Mouse (Mus musculus): Measurements from ENCODE around the gene Fbxo17.

GRCm38 (mm10) chr7:28714667-28715066, 1.9 kb upstream of the Fbxo17 start:
- TF ChIP-seq POLR2A (IDR thresholded peaks at IDR 0.05; ENCODE audit: extremely low read depth, insufficient read depth, low read length) (no peak), CTCF (IDR thresholded peaks at IDR 0.05; ENCODE audit: low read depth, low read length) (no peak)
